Mouse (Mus musculus) hindbrain, embryonic 11.5 days (tissue): ENCODE measurements around the gene Uxs1. TPM values are rescaled to one million over a fixed set of nuclear protein-coding genes. Genes with fewer than 3 reads are reported as not detected.

ENCODE experiments used
- ATAC-seq: fragments of 200-750 bp; cut with Nextera tagmentation; 2 replicates; pipeline ENCODE4 v1.8.0; 2017; ENCODE audit warnings: mild to moderate bottlenecking, moderate TSS enrichment, moderate library complexity; ENCODE audit not compliant: low FRiP score
- DNase-seq: peaks from one replicate; pipeline ENCODE4 v3.0.0-alpha.2; 2015; ENCODE audit warnings: low spot score
- H3K27ac ChIP-seq: fragments of 300-500 bp; sonication (generic); 2 replicates; pipeline ENCODE4 v1.5.1; 2014; ENCODE audit warnings: mild to moderate bottlenecking, low read depth, low read length
- H3K27me3 ChIP-seq: fragments of 300-500 bp; sonication (generic); 2 replicates; pipeline ENCODE4 v1.6.1; 2014; ENCODE audit warnings: mild to moderate bottlenecking, low read length, moderate library complexity, mixed read lengths; ENCODE audit not compliant: control insufficient read depth, insufficient read depth
- H3K36me3 ChIP-seq: fragments of 300-500 bp; sonication (generic); 2 replicates; pipeline ENCODE4 v1.6.1; 2014; ENCODE audit warnings: mild to moderate bottlenecking, low read length, moderate library complexity, mixed read lengths; ENCODE audit not compliant: control insufficient read depth, insufficient read depth
- H3K4me1 ChIP-seq: fragments of 300-500 bp; sonication (generic); replicated peaks from 2 replicates; pipeline ENCODE4 v1.6.1; 2014; ENCODE audit warnings: low read length, mixed read lengths; ENCODE audit not compliant: control insufficient read depth, insufficient read depth
- H3K4me2 ChIP-seq: fragments of 300-500 bp; sonication (generic); replicated peaks from 2 replicates; pipeline ENCODE4 v1.6.1; 2014; ENCODE audit warnings: mild to moderate bottlenecking, low read depth, low read length
- H3K4me3 ChIP-seq: fragments of 300-500 bp; sonication (generic); 2 replicates; pipeline ENCODE4 v1.5.1; 2014; ENCODE audit warnings: low read depth, low read length
- H3K9ac ChIP-seq: fragments of 300-500 bp; sonication (generic); 2 replicates; pipeline ENCODE4 v1.6.1; 2014; ENCODE audit warnings: low read depth, low read length
- H3K9me3 ChIP-seq: fragments of 300-500 bp; sonication (generic); 2 replicates; pipeline ENCODE4 v1.6.1; 2016; ENCODE audit warnings: low read length; ENCODE audit not compliant: control insufficient read depth
- whole genome bisulfite sequencing: fragments of 180-500 bp; shearing (Covaris S2); extraction: QIAGEN DNeasy Blood & Tissue Kit; methylation state at CpG from one replicate; pipeline ENCODE4 v1.1.7; 2014; 5-methylcytosine and 5-hydroxymethylcytosine counted together
- polyA plus RNA-seq: library from polyadenylated mRNA; unstranded; fragments of >200 nt; fragmentation: Nextera tagmentation; extraction: Ambion mirVana; gene quantifications from 2 replicates; pipeline ENCODE4 v1.2.1, GENCODE M21; 2014

The Uxs1 gene
- polyA plus RNA-seq, 1 experiment from 2014 or later: 17.6 TPM

GRCm38 (mm10) chr1:43732657-43733056 lies 94.9 kb downstream of the Uxs1 start:
- no peak for DNase-seq
- H3K27me3 ChIP-seq: no peaks in the 10 kb centered on the region
- no peak for ATAC-seq

GRCm38 (mm10) chr1:43732100-43732499 lies 95.5 kb downstream of the Uxs1 start:
- H3K4me3 ChIP-seq: no peak overlapping the region
- no peak overlapping the region for H3K27ac ChIP-seq
- H3K4me1 ChIP-seq: no peaks in the 10 kb centered on the region
- no peak for DNase-seq
- no peak overlapping the region for H3K4me2 ChIP-seq
- no peak overlapping the region for H3K9ac ChIP-seq
- no peaks in the 10 kb centered on the region for H3K36me3 ChIP-seq
- ATAC-seq: no peak
- 84% methylated on average over 4 of the region's 4 CpGs for WGBS
- no peaks in the 10 kb centered on the region for H3K9me3 ChIP-seq
- H3K27me3 ChIP-seq: no peaks in the 10 kb centered on the region

More at GRCm38 (mm10) chr1:43732657-43733056, 94.9 kb downstream of the Uxs1 start:
- 91% methylated on average over 1 of the region's 1 CpGs for WGBS
- Histone ChIP-seq H3K4me1 (no peaks in the 10 kb centered on the region), H3K36me3 (no peaks in the 10 kb centered on the region), H3K27ac (no peak overlapping the region), H3K4me3 (no peak overlapping the region), H3K4me2 (no peak overlapping the region), H3K9ac (no peak overlapping the region), H3K9me3 (no peaks in the 10 kb centered on the region)

DNA sequence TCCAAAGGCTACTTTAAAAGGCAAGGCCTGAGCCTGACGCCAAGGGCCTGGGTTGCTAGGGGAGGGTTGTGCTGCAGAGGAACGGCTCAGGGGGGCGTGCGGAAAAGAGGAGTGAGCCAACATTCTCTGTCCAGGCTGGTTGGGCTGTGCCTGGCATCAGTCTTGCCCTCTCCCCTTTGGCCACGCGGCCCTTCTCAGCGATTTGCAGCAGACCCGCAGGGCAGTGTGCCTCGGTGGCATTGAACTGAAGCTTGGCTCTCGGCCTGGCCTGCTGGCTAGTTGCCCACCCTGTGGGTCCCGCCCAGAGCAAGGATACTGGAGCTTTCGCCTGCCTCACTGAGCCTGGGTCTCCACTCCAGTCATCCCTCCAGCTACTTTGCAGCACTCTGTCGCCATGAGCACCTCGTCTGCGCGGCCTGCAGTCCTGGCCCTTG lies 97.1 kb downstream of the Uxs1 start, which contains the start of gene 1500015O10Rik:
Gene 1500015O10Rik, plus strand, starts transcription at position 112 of the 434 bp plus-strand sequence.
- ATAC-seq (no peak), DNase-seq (no peak)
- WGBS: 66% methylated on average over 16 of the region's 16 CpGs
- no peak within 1 kb of the TSS for H3K4me2 ChIP-seq
- no peaks in the 10 kb centered on the region for H3K36me3 ChIP-seq
- no peak within 1 kb of the TSS for H3K27ac ChIP-seq
- no peaks in the 10 kb centered on the region for H3K27me3 ChIP-seq
- H3K4me1 ChIP-seq: no peaks in the 10 kb centered on the region
- no peak within 1 kb of the TSS for H3K9ac ChIP-seq
- H3K4me3 ChIP-seq: no peak within 1 kb of the TSS
- no peaks in the 10 kb centered on the region for H3K9me3 ChIP-seq

DNA sequence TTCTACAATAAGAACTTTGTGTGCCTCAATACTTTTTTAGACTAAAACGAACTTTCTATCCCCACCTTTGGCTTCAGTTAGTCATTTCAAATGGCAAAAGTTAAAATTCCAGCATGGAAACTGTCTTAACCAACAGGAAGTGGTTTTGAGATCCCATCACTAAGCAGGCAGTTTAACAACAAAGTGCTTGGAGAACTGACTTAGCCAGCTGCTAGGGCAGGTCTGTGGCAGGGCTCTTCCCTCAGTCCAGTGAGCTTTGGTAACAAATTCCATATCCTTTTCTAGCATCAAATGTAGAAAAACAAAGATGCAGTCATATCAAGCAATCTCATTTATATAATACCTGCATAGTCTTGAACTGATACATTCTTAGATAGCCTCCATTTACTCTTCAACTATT lies 105.1 kb downstream of the Uxs1 start:
- no peaks in the 10 kb centered on the region for H3K9me3 ChIP-seq
- WGBS: 76% methylated on average over 1 of the region's 1 CpGs
- ATAC-seq (no peak), DNase-seq (no peak)
- no peak overlapping the region for H3K9ac ChIP-seq
- no peak overlapping the region for H3K4me2 ChIP-seq
- H3K4me3 ChIP-seq: no peak overlapping the region
- no peak overlapping the region for H3K27ac ChIP-seq
- H3K4me1 ChIP-seq: no peaks in the 10 kb centered on the region
- no peaks in the 10 kb centered on the region for H3K27me3 ChIP-seq
- H3K36me3 ChIP-seq: no peaks in the 10 kb centered on the region

- DNase-seq (no peak), ATAC-seq (no peak)
- Histone ChIP-seq H3K4me3 (no peak overlapping the region), H3K36me3 (no peaks in the 10 kb centered on the region), H3K27ac (no peak overlapping the region), H3K9me3 (no peaks in the 10 kb centered on the region), H3K4me2 (no peak overlapping the region), H3K9ac (no peak overlapping the region), H3K4me1 (no peaks in the 10 kb centered on the region), H3K27me3 (no peaks in the 10 kb centered on the region)
- WGBS: 84% methylated on average over 2 of the region's 2 CpGs
Observed at GRCm38 (mm10) chr1:43718793-43719192, 108.8 kb downstream of the Uxs1 start.

DNA sequence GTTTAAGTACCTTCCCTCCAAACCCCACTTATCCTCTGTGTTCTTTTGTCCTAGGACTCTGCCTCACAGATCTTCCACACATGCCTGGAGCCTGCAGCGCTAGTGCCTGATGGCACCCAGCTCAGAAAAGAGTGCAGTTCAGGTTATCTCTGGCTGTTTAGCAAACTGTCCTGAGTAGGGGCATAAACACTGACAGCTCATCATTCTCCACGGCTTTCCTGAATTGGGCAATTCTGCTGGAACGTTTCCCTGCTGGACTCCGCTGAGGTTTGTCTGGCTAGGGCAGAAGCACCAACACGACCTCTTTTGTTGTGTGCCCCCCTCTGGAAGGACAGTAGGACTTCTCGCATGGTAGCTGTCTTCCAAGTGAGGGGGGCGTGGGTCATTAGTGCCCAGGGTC lies 109.6 kb downstream of the Uxs1 start:
- Histone ChIP-seq H3K27ac (no peak overlapping the region), H3K9me3 (no peaks in the 10 kb centered on the region), H3K9ac (no peak overlapping the region), H3K4me2 (no peak overlapping the region), H3K27me3 (no peaks in the 10 kb centered on the region), H3K4me3 (no peak overlapping the region), H3K4me1 (no peaks in the 10 kb centered on the region), H3K36me3 (no peaks in the 10 kb centered on the region)
- no peak for DNase-seq
- ATAC-seq: no peak
- 78% methylated on average over 7 of the region's 7 CpGs for WGBS

GRCm38 (mm10) chr1:43714841-43715240 lies 112.8 kb downstream of the Uxs1 start:
- Histone ChIP-seq H3K27me3 (no peaks in the 10 kb centered on the region), H3K4me2 (no peak overlapping the region), H3K27ac (no peak overlapping the region), H3K4me3 (no peak overlapping the region), H3K4me1 (no peaks in the 10 kb centered on the region), H3K36me3 (no peaks in the 10 kb centered on the region), H3K9me3 (no peaks in the 10 kb centered on the region), H3K9ac (no peak overlapping the region)
- DNase-seq: no peak
- ATAC-seq: no peak
- WGBS: 94% methylated on average over 2 of the region's 2 CpGs

GRCm38 (mm10) chr1:43698577-43699000 lies 129.0 kb downstream of the Uxs1 start:
- H3K9ac ChIP-seq: no peak overlapping the region
- H3K27ac ChIP-seq: 0 out of 2 replicates have a peak overlapping the region, but pooled peaks have one; percentile 27
- WGBS: 12% methylated on average over 4 of the region's 4 CpGs
- 0 out of 2 replicates have a peak, but pooled peaks cover 3% of the 10 kb centered on the region for H3K4me1 ChIP-seq
- H3K27me3 ChIP-seq: no peaks in the 10 kb centered on the region
- DNase-seq (peak; percentile 48), ATAC-seq (peak; percentile 84)
- H3K4me3 ChIP-seq: no peak overlapping the region
- H3K4me2 ChIP-seq: no peak overlapping the region
- no peaks in the 10 kb centered on the region for H3K36me3 ChIP-seq
- no peaks in the 10 kb centered on the region for H3K9me3 ChIP-seq
